Mouse (Mus musculus) megakaryocyte, embryonic 14.5 days (primary cell): ENCODE measurements at regions not wholly inside any gene's neighbourhood (a gene's known extent, or its start where the extent isn't known, plus 50 kb on each side); places are given as distances from the start of the nearest gene placed in this dataset.

Source experiments
- FLI1 ChIP-seq: IDR thresholded peaks from 2 replicates; pipeline ENCODE4 v1.6.1; 2012; ENCODE audit warnings: low read length, inconsistent platforms, mixed read lengths
- GATA1 ChIP-seq: IDR thresholded peaks from 3 replicates; pipeline ENCODE4 v1.6.1; 2012; ENCODE audit warnings: mixed read lengths, low read length, inconsistent platforms, borderline replicate concordance

GRCm38 (mm10) chr6:82293507-82293906, 108.6 kb upstream of the Tacr1 start:
- no peak for TF ChIP-seq GATA1
- TF ChIP-seq FLI1: no peak
